Mouse (Mus musculus): ENCODE measurements around the gene Aoc3. TPM values are rescaled to one million over a fixed set of nuclear protein-coding genes. Genes with fewer than 3 reads are reported as not detected.

Gene Aoc3
- 0.66 and 1.2 TPM in 2 replicates for total RNA-seq (2014; rRNA removed)
- polyA plus RNA-seq (2015; fragmentation: Nextera tagmentation; extraction: Ambion mirVana): 0.07 and 0.20 TPM in 2 replicates

DNA sequence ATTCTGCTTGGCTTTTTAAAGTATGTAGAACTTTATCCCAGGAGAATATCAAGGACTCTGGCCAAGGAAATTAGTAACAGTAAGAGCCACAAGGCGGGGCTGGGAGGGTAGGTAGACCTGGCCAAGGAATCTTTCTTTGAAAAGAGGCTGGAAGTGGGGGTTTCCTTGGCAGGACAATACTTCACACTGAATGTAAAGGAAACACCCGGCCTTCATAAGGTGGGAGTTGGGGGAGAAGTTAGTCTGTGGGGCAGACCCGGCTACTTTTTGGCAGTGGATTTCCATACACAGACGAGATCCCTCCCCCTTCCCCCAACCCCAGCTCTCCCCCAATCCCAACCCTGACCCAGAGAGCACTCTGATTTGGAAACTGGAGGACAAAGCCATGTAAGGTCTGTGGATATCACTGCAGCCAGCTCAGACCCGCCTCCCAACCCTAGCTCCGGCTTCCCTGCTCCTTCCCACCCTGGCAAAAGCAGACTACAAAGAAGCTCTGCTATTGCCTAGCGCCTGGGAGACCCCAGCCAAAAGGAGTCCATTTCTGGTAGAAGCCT lies at the start of gene Aoc3:
TSS of gene Aoc3 (plus strand) at position 235 of the 554 bp plus-strand sequence.
- no peak for DNase-seq (ENCODE audit: low spot score)
- H3K9ac ChIP-seq (replicated peaks; ENCODE audit: low read length, poor library complexity, severe bottlenecking): no peak within 1 kb of the TSS
- no peak within 1 kb of the TSS for H3K4me3 ChIP-seq (ENCODE audit: low read depth, low read length)
- no peak within 1 kb of the TSS for H3K4me2 ChIP-seq (ENCODE audit: low read depth, low read length, poor library complexity, severe bottlenecking)
- no peak within 1 kb of the TSS for H3K27ac ChIP-seq (ENCODE audit: low read depth, low read length)
- WGBS: 70% methylated on average over 7 of the region's 7 CpGs
- H3K27me3 ChIP-seq (ENCODE audit: insufficient read depth, low read length): no peaks in the 10 kb centered on the region
- no peak for ATAC-seq (ENCODE audit: low FRiP score)
- no peaks in the 10 kb centered on the region for H3K9me3 ChIP-seq (ENCODE audit: low read length)
- peaks cover 5% of the 10 kb centered on the region; the same call in 1 of the 2 replicates for H3K36me3 ChIP-seq (ENCODE audit: insufficient read depth, low read length)
- no peak for TF ChIP-seq CTCF (IDR thresholded peaks at IDR 0.05)
- no peaks in the 10 kb centered on the region for H3K4me1 ChIP-seq (ENCODE audit: insufficient read depth, low read length)

- peaks cover 16% of the 10 kb centered on the region; the same call in 1 of the 2 replicates for H3K4me1 ChIP-seq (ENCODE audit: insufficient read depth, low read length)
- 0 out of 2 replicates have a peak, but pooled peaks cover 2% of the 10 kb centered on the region for H3K36me3 ChIP-seq (ENCODE audit: insufficient read depth, low read length)
- no peak overlapping the region for H3K9ac ChIP-seq (replicated peaks; ENCODE audit: low read length, poor library complexity, severe bottlenecking)
- no peak for TF ChIP-seq CTCF (IDR thresholded peaks at IDR 0.05)
- WGBS: 53% methylated on average over 7 of the region's 7 CpGs
- no peak overlapping the region for H3K27ac ChIP-seq (ENCODE audit: low read depth, low read length)
- H3K4me2 ChIP-seq (ENCODE audit: low read depth, low read length, poor library complexity, severe bottlenecking): no peak overlapping the region
- H3K4me3 ChIP-seq (ENCODE audit: low read depth, low read length): no peak overlapping the region
- no peaks in the 10 kb centered on the region for H3K9me3 ChIP-seq (ENCODE audit: low read length)
- DNase-seq (ENCODE audit: low spot score): no peak
- no peak for ATAC-seq (ENCODE audit: low FRiP score)
- H3K27me3 ChIP-seq (ENCODE audit: insufficient read depth, low read length): no peaks in the 10 kb centered on the region
Observed at GRCm38 (mm10) chr11:101280837-101281236, 49.6 kb upstream of the Aoc3 start.

DNA sequence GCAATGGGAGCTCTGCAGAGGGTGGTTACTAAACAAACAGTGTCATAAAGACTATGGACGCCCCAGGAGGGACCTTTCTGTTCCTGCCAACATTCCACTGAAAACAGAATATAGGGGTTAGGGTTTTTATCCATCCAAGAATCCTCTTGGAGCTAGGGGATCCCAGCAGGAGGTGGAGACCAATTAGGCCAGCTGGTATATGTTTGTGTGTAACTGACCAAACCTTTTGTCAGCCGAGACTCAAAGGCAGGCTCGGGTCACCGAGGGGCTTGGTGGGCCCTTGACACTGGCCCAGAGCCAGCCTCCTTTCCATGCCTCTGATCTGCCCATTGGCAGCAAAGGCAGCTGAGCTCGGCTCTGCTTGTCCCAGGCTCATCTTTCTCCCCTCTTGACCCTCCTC lies 47.5 kb upstream of the Aoc3 start:
- Histone ChIP-seq H3K9me3 (ENCODE audit: low read length) (no peaks in the 10 kb centered on the region), H3K27ac (ENCODE audit: low read depth, low read length) (no peak overlapping the region), H3K36me3 (ENCODE audit: insufficient read depth, low read length) (peaks cover 5% of the 10 kb centered on the region; the same call in 1 of the 2 replicates), H3K27me3 (ENCODE audit: insufficient read depth, low read length) (no peaks in the 10 kb centered on the region), H3K4me1 (ENCODE audit: insufficient read depth, low read length) (peaks cover 4% of the 10 kb centered on the region; the same call in 1 of the 2 replicates), H3K9ac (replicated peaks; ENCODE audit: low read length, poor library complexity, severe bottlenecking) (no peak overlapping the region), H3K4me3 (ENCODE audit: low read depth, low read length) (no peak overlapping the region), H3K4me2 (ENCODE audit: low read depth, low read length, poor library complexity, severe bottlenecking) (no peak overlapping the region)
- DNase-seq (ENCODE audit: low spot score) (no peak), ATAC-seq (ENCODE audit: low FRiP score) (no peak)
- 45% methylated on average over 5 of the region's 5 CpGs for WGBS
- TF ChIP-seq CTCF (IDR thresholded peaks at IDR 0.05): no peak

DNA sequence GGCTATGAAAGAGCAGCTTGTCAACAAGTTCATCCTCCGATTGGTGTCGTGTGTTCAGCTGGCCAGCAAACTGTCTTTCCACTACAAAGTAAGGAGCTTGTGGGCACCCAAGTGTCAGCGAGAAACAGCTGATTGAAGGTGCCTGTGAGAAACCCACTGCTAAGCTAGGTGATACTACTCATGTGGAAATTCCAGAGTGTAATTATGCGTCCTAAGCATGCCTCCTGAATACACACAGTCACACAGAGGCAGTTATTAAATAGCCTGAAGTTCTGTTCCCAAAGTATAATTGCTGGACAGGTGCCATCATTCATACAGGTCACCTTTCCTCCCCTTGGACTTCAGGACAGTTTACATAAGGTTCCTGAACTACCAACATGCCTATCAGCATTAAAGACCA lies 46.6 kb upstream of the Aoc3 start:
- TF ChIP-seq CTCF (IDR thresholded peaks at IDR 0.05): no peak
- Histone ChIP-seq H3K27me3 (ENCODE audit: insufficient read depth, low read length) (no peaks in the 10 kb centered on the region), H3K4me1 (ENCODE audit: insufficient read depth, low read length) (no peaks in the 10 kb centered on the region), H3K9me3 (ENCODE audit: low read length) (no peaks in the 10 kb centered on the region), H3K4me2 (ENCODE audit: low read depth, low read length, poor library complexity, severe bottlenecking) (no peak overlapping the region), H3K4me3 (ENCODE audit: low read depth, low read length) (no peak overlapping the region), H3K27ac (ENCODE audit: low read depth, low read length) (no peak overlapping the region), H3K36me3 (ENCODE audit: insufficient read depth, low read length) (peaks cover 6% of the 10 kb centered on the region), H3K9ac (replicated peaks; ENCODE audit: low read length, poor library complexity, severe bottlenecking) (no peak overlapping the region)
- 69% methylated on average over 4 of the region's 4 CpGs for WGBS
- DNase-seq (ENCODE audit: low spot score): no peak
- no peak for ATAC-seq (ENCODE audit: low FRiP score)

DNA sequence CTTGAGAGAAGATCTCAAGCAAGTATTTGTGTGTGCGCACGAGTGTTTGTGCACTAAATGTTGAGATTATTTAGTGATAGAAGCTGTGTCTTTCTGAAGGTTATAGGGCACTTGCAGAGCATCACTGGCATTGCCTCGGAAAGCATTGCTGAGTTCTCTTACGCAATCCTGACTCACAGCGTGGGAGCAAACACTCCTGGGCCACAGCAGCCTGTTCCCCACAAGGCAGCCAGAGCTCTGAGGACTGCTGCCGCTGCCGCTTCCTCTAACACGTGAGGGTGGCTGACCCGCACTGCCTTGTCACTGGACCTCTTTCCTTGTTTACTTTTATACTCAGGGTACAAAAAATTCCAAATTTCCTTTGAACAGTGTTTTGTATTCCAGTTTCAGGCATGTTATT lies 43.1 kb upstream of the Aoc3 start:
- no peak for TF ChIP-seq CTCF (IDR thresholded peaks at IDR 0.05)
- H3K9me3 ChIP-seq (ENCODE audit: low read length): no peaks in the 10 kb centered on the region
- 87% methylated on average over 9 of the region's 9 CpGs for WGBS
- no peak overlapping the region for H3K4me2 ChIP-seq (ENCODE audit: low read depth, low read length, poor library complexity, severe bottlenecking)
- H3K36me3 ChIP-seq (ENCODE audit: insufficient read depth, low read length): peaks cover 30% of the 10 kb centered on the region
- H3K4me1 ChIP-seq (ENCODE audit: insufficient read depth, low read length): no peaks in the 10 kb centered on the region
- no peak for DNase-seq (ENCODE audit: low spot score)
- H3K27me3 ChIP-seq (ENCODE audit: insufficient read depth, low read length): no peaks in the 10 kb centered on the region
- no peak overlapping the region for H3K4me3 ChIP-seq (ENCODE audit: low read depth, low read length)
- H3K9ac ChIP-seq (replicated peaks; ENCODE audit: low read length, poor library complexity, severe bottlenecking): no peak overlapping the region
- no peak overlapping the region for H3K27ac ChIP-seq (ENCODE audit: low read depth, low read length)
- ATAC-seq (ENCODE audit: low FRiP score): no peak

- Histone ChIP-seq H3K27ac (ENCODE audit: low read depth, low read length) (no peak overlapping the region), H3K9me3 (ENCODE audit: low read length) (no peaks in the 10 kb centered on the region), H3K4me1 (ENCODE audit: insufficient read depth, low read length) (no peaks in the 10 kb centered on the region), H3K4me3 (ENCODE audit: low read depth, low read length) (no peak overlapping the region), H3K9ac (replicated peaks; ENCODE audit: low read length, poor library complexity, severe bottlenecking) (no peak overlapping the region), H3K27me3 (ENCODE audit: insufficient read depth, low read length) (no peaks in the 10 kb centered on the region), H3K4me2 (ENCODE audit: low read depth, low read length, poor library complexity, severe bottlenecking) (no peak overlapping the region), H3K36me3 (ENCODE audit: insufficient read depth, low read length) (peaks cover 57% of the 10 kb centered on the region)
- TF ChIP-seq CTCF (IDR thresholded peaks at IDR 0.05): no peak
- DNase-seq (ENCODE audit: low spot score): no peak
- no peak for ATAC-seq (ENCODE audit: low FRiP score)
- WGBS: 97% methylated on average over 8 of the region's 8 CpGs
Observed at GRCm38 (mm10) chr11:101291231-101291630, 39.2 kb upstream of the Aoc3 start.

Measured in midbrain, postnatal 0 days (tissue).